ENCODE assay signal across 8 mouse cellular contexts in the genomic region with DNA sequence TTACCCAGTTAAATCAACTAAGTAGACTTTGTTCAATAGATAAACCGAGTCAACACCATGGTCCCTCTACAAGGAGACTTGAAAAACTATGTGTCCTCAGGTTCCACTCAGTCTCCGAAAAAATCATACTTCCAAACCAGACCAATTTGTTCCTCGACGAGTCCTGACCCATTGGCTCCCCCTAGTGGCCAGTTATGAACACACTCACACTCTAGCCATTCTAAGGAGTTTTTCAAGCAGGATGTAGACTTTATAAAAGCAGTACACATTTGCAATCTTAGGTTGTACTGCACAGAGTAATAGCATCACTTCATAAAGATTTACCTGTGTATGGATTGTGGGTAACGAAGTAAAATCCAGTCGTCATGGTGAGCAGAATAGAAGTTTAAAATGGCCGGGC.
DNase-seq lines count a peak whose midpoint lies in the region; ATAC-seq and TF ChIP-seq lines count a peak whose summit lies in the region.

No protein-coding gene starts in this region.

- peak; percentile 44; the same call in 1 of the 2 replicates for ATAC-seq in granulocyte monocyte progenitor cell, adult 5-6 weeks (replicated peaks; ENCODE audit: poor library complexity, severe bottlenecking)
- no peak for ATAC-seq in midbrain, postnatal 0 days (ENCODE audit: low FRiP score)

- H3K4me2 ChIP-seq in midbrain, postnatal 0 days (ENCODE audit: low read depth, low read length, poor library complexity, severe bottlenecking) = no peak overlapping the region

- no peak overlapping the region for H3K27ac ChIP-seq in heart, embryonic 10.5 days
- no peak overlapping the region for H3K27ac ChIP-seq in midbrain, postnatal 0 days (ENCODE audit: low read depth, low read length)
- H3K27ac ChIP-seq in testis, adult 2 months (ENCODE audit: control insufficient read depth, insufficient read depth, low read depth, low read length) = no peak overlapping the region

- no peaks in the 10 kb centered on the region for H3K36me3 ChIP-seq in heart, embryonic 10.5 days
- no peaks in the 10 kb centered on the region for H3K36me3 ChIP-seq in midbrain, postnatal 0 days (ENCODE audit: insufficient read depth, low read length)
- H3K36me3 ChIP-seq in testis, adult 2 months (ENCODE audit: control insufficient read depth, insufficient read depth, low read length) = no peaks in the 10 kb centered on the region

- no peaks in the 10 kb centered on the region for H3K4me1 ChIP-seq in heart, embryonic 10.5 days
- no peaks in the 10 kb centered on the region for H3K4me1 ChIP-seq in midbrain, postnatal 0 days (ENCODE audit: insufficient read depth, low read length)
- H3K4me1 ChIP-seq in testis, adult 2 months (ENCODE audit: control insufficient read depth, insufficient read depth, low read length) = no peaks in the 10 kb centered on the region

- no peak overlapping the region for H3K9ac ChIP-seq in midbrain, postnatal 0 days (replicated peaks; ENCODE audit: low read length, poor library complexity, severe bottlenecking)

- TF ChIP-seq POLR2A in testis, adult 2 months (IDR thresholded peaks at IDR 0.05; ENCODE audit: control insufficient read depth, low read depth, low read length) = no peak

- DNase-seq in heart, adult 11 months = peak; percentile 91
- no peak for DNase-seq in heart, embryonic 10.5 days (ENCODE audit: low spot score)
- peak; percentile 93 for DNase-seq in NIH3T3 (ENCODE audit: low read depth)
- DNase-seq in cerebellum, postnatal 14 days = peak; percentile 82 to 86
- DNase-seq in layer of hippocampus, postnatal 14 days (ENCODE audit: low spot score in 2 of 2) = peak; percentile 56 to 83
- peak; percentile 81 for DNase-seq in midbrain, postnatal 0 days (ENCODE audit: low spot score)

- H3K9me3 ChIP-seq in heart, embryonic 10.5 days = no peaks in the 10 kb centered on the region
- H3K9me3 ChIP-seq in midbrain, postnatal 0 days (ENCODE audit: low read length) = no peaks in the 10 kb centered on the region

- H3K27me3 ChIP-seq in heart, embryonic 10.5 days (ENCODE audit: insufficient read depth, poor library complexity, severe bottlenecking) = no peaks in the 10 kb centered on the region; the same call in 1 of the 2 replicates
- H3K27me3 ChIP-seq in midbrain, postnatal 0 days (ENCODE audit: insufficient read depth, low read length) = no peaks in the 10 kb centered on the region
- no peaks in the 10 kb centered on the region for H3K27me3 ChIP-seq in testis, adult 2 months (ENCODE audit: control insufficient read depth, insufficient read depth, low read length)

- 26% methylated on average over 7 of the region's 7 CpGs for WGBS in heart, embryonic 10.5 days
- 27% methylated on average over 7 of the region's 7 CpGs for WGBS in midbrain, postnatal 0 days

- H3K4me3 ChIP-seq in heart, embryonic 10.5 days = no peak overlapping the region
- H3K4me3 ChIP-seq in midbrain, postnatal 0 days (ENCODE audit: low read depth, low read length) = no peak overlapping the region
- no peak overlapping the region for H3K4me3 ChIP-seq in testis, adult 2 months (ENCODE audit: control insufficient read depth, low read depth, low read length)

- peak; percentile 95 for TF ChIP-seq CTCF in midbrain, postnatal 0 days (IDR thresholded peaks at IDR 0.05)
- TF ChIP-seq CTCF in testis, adult 2 months (IDR thresholded peaks at IDR 0.05; ENCODE audit: control insufficient read depth, insufficient read depth, insufficient replicate concordance, low read depth, low read length) = peak; percentile 19; the same call in 1 of the 2 replicates
